Mouse (Mus musculus) stomach, postnatal 0 days (tissue): Measurements from ENCODE around the gene Cdiptos. TPM values are rescaled to one million over a fixed set of nuclear protein-coding genes. Genes with fewer than 3 reads are reported as not detected.
A peak's percentile ranks its signal among the peaks of the same experiment; 100 is the strongest.

Experiments
- ATAC-seq: fragments of 200-750 bp; cut with Nextera tagmentation; 2 replicates; pipeline ENCODE4 v1.8.0; 2017; ENCODE audit not compliant: low FRiP score, low TSS enrichment
- DNase-seq: peaks from one replicate; pipeline ENCODE4 v3.0.0-alpha.2; 2016; ENCODE audit warnings: low spot score
- H3K27ac ChIP-seq: fragments of 300-500 bp; sonication (generic); replicated peaks from 2 replicates; pipeline ENCODE4 v1.5.1; 2014; ENCODE audit warnings: mild to moderate bottlenecking, control low read depth
- H3K27me3 ChIP-seq: fragments of 300-500 bp; sonication (generic); 2 replicates; pipeline ENCODE4 v1.6.1; 2014; ENCODE audit warnings: low read length; ENCODE audit not compliant: control insufficient read depth, insufficient read depth
- H3K36me3 ChIP-seq: fragments of 300-500 bp; sonication (generic); 2 replicates; pipeline ENCODE4 v1.6.1; 2014; ENCODE audit warnings: low read length, mixed read lengths; ENCODE audit not compliant: control insufficient read depth, insufficient read depth
- H3K4me1 ChIP-seq: fragments of 300-500 bp; sonication (generic); replicated peaks from 2 replicates; pipeline ENCODE4 v1.6.1; 2014; ENCODE audit warnings: antibody characterized with exemption; ENCODE audit not compliant: control insufficient read depth, insufficient read depth
- H3K4me2 ChIP-seq: fragments of 300-500 bp; sonication (generic); replicated peaks from 2 replicates; pipeline ENCODE4 v1.6.1; 2014; ENCODE audit warnings: low read depth, mild to moderate bottlenecking, control low read depth, moderate library complexity
- H3K4me3 ChIP-seq: fragments of 300-500 bp; sonication (generic); 2 replicates; pipeline ENCODE4 v1.5.1; 2014; ENCODE audit warnings: low read depth, low read length, control low read depth
- H3K9ac ChIP-seq: fragments of 300-500 bp; sonication (generic); 2 replicates; pipeline ENCODE4 v1.6.1; 2014; ENCODE audit warnings: mild to moderate bottlenecking, low read length, control low read depth, mixed read lengths
- H3K9me3 ChIP-seq: fragments of 300-500 bp; sonication (generic); 2 replicates; pipeline ENCODE4 v1.6.1; 2016; ENCODE audit warnings: low read length; ENCODE audit not compliant: control insufficient read depth
- CTCF ChIP-seq: IDR thresholded peaks from 2 replicates; pipeline ENCODE4 v1.5.1; 2016; ENCODE audit warnings: antibody characterized with exemption, low read depth, mild to moderate bottlenecking, moderate library complexity
- EP300 ChIP-seq: optimal IDR thresholded peaks from 2 replicates; pipeline ENCODE3; 2016; ENCODE audit warnings: antibody characterized with exemption
- WGBS: fragments of 180-500 bp; shearing (Covaris S2); extraction: QIAGEN DNeasy Blood & Tissue Kit; methylation state at CpG from one replicate; pipeline ENCODE4 v1.1.7; 2014; 5-methylcytosine and 5-hydroxymethylcytosine counted together
- polyA plus RNA-seq: library from polyadenylated mRNA; unstranded; fragments of >200 nt; fragmentation: Nextera tagmentation; extraction: Ambion mirVana; gene quantifications from 2 replicates; pipeline ENCODE4 v1.2.1, GENCODE M21; 2015

Cdiptos gene
- polyA plus RNA-seq, 1 experiment from 2014 or later, result 1.7 TPM

GRCm38 (mm10) chr7:127019306-127019960, 43.5 kb upstream of the Cdiptos start:
- peak overlapping the region; percentile 47 for H3K4me3 ChIP-seq
- no peaks in the 10 kb centered on the region for H3K27me3 ChIP-seq
- H3K9ac ChIP-seq, result peak overlapping the region; percentile 61
- peaks cover 3% of the 10 kb centered on the region; the same call in 1 of the 2 replicates for H3K36me3 ChIP-seq
- H3K4me1 ChIP-seq, result peaks cover 6% of the 10 kb centered on the region
- ATAC-seq, result no peak
- peak overlapping the region; percentile 61 for H3K4me2 ChIP-seq
- TF ChIP-seq CTCF, result no peak
- no peak for TF ChIP-seq EP300
- no peak for DNase-seq
- WGBS, result 74% methylated on average over 13 of the region's 14 CpGs
- H3K9me3 ChIP-seq, result no peaks in the 10 kb centered on the region
- H3K27ac ChIP-seq, result peak overlapping the region; percentile 69

GRCm38 (mm10) chr7:127018416-127019305, 42.8 kb upstream of the Cdiptos start:
- peaks cover 3% of the 10 kb centered on the region; the same call in 1 of the 2 replicates for H3K36me3 ChIP-seq
- no peak for TF ChIP-seq CTCF
- TF ChIP-seq EP300, result no peak
- peak overlapping the region; percentile 13; the same call in 1 of the 2 replicates for H3K9ac ChIP-seq
- peaks cover 4% of the 10 kb centered on the region; the same call in 1 of the 2 replicates for H3K4me1 ChIP-seq
- DNase-seq (no peak), ATAC-seq (no peak)
- H3K4me3 ChIP-seq, result peak overlapping the region; percentile 2; the same call in 1 of the 2 replicates
- WGBS, result 76% methylated on average over 15 of the region's 15 CpGs
- H3K27ac ChIP-seq, result peak overlapping the region; percentile 53
- H3K27me3 ChIP-seq, result no peaks in the 10 kb centered on the region
- no peaks in the 10 kb centered on the region for H3K9me3 ChIP-seq
- H3K4me2 ChIP-seq, result peak overlapping the region; percentile 61

GRCm38 (mm10) chr7:127017950-127018345, 42.0 kb upstream of the Cdiptos start:
- H3K27me3 ChIP-seq, result no peaks in the 10 kb centered on the region
- no peak for TF ChIP-seq EP300
- no peak for TF ChIP-seq CTCF
- H3K9me3 ChIP-seq, result no peaks in the 10 kb centered on the region
- H3K4me3 ChIP-seq, result no peak overlapping the region
- no peak for ATAC-seq
- WGBS, result 38% methylated on average over 6 of the region's 6 CpGs
- H3K36me3 ChIP-seq, result peaks cover 2% of the 10 kb centered on the region; the same call in 1 of the 2 replicates
- no peak for DNase-seq
- H3K4me2 ChIP-seq, result peak overlapping the region; percentile 25; the same call in 1 of the 2 replicates
- 0 out of 2 replicates have a peak overlapping the region, but pooled peaks have one; percentile 1 for H3K9ac ChIP-seq
- H3K4me1 ChIP-seq, result peaks cover 4% of the 10 kb centered on the region; the same call in 1 of the 2 replicates
- peak overlapping the region; percentile 53 for H3K27ac ChIP-seq

GRCm38 (mm10) chr7:127016971-127017949, 41.4 kb upstream of the Cdiptos start, which contains the start of gene Pagr1a:
Gene Pagr1a (minus strand): TSS chr7:127017352.
- Histone ChIP-seq H3K9ac (peak within 1 kb of the TSS; percentile 74), H3K27me3 (no peaks in the 10 kb centered on the region), H3K4me3 (peak within 1 kb of the TSS; percentile 66), H3K4me1 (peaks cover 4% of the 10 kb centered on the region; the same call in 1 of the 2 replicates), H3K4me2 (peak within 1 kb of the TSS; percentile 94), H3K9me3 (no peaks in the 10 kb centered on the region), H3K36me3 (no peaks in the 10 kb centered on the region), H3K27ac (peak within 1 kb of the TSS; percentile 96)
- ATAC-seq (peak; percentile 87), DNase-seq (peak; percentile 97)
- WGBS, result 2% methylated on average over 39 of the region's 39 CpGs
- peak; percentile 89 for TF ChIP-seq CTCF
- no peak for TF ChIP-seq EP300

GRCm38 (mm10) chr7:127016486-127016938, 40.6 kb upstream of the Cdiptos start:
- peak overlapping the region; percentile 74 for H3K9ac ChIP-seq
- peaks cover 4% of the 10 kb centered on the region; the same call in 1 of the 2 replicates for H3K4me1 ChIP-seq
- DNase-seq, result peak; percentile 69
- 1% methylated on average over 22 of the region's 22 CpGs for WGBS
- no peaks in the 10 kb centered on the region for H3K27me3 ChIP-seq
- H3K4me2 ChIP-seq, result peak overlapping the region; percentile 94
- H3K9me3 ChIP-seq, result no peaks in the 10 kb centered on the region
- ATAC-seq, result peak; percentile 25
- TF ChIP-seq EP300 (no peak), CTCF (no peak)
- H3K27ac ChIP-seq, result peak overlapping the region; percentile 96
- H3K4me3 ChIP-seq, result peak overlapping the region; percentile 66
- no peaks in the 10 kb centered on the region for H3K36me3 ChIP-seq
